Mouse (Mus musculus) liver, embryonic 14.5 days (tissue): ENCODE data around the gene Slc8b1.

ENCODE experiments used
- CTCF ChIP-seq: IDR thresholded peaks from 2 replicates; pipeline ENCODE4 v1.5.1; 2016; ENCODE audit warnings: antibody characterized with exemption, low read depth, control low read depth
- EP300 ChIP-seq: IDR thresholded peaks from 2 replicates; pipeline ENCODE4 v1.6.1; 2016; ENCODE audit warnings: antibody characterized with exemption, low read depth

DNA sequence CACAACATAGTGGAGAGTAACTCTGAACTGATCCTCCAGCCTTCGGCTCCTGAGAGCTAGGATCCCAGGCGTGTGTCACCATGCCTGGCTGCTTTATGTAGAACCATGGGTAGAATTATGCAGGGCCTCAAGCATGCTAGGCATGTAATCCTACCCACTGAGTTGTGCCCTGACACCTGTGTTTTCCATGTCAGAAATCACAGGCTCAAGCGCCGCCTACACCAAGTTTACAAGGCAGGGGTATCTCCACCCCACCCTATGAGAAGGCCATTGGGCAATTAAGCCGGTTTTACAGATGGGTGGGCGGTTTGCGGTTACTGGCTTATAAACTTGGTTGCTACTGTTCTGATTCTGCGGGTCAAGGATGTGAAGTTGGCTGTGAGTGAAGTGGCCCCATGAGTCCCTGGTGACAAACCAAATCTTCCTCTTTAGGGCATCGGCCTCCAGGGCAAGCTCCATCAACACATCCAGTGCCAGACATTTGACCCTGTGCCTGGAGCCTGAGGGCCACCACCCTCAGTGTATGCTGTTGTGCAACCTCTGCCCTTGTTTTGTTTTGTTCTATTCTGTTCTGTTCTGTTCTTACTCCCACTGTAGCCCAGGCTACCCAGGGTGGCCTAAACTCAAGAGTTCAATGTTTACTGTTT, 3.2 kb downstream of the Slc8b1 start:
- TF ChIP-seq CTCF (no peak), EP300 (no peak)
